Comparison of ENCODE assay signal across 9 mouse cellular contexts in genomic region chr16:93780660-93781479, GRCm38 (mm10). TPM values are rescaled to one million over a fixed set of nuclear protein-coding genes. Genes with fewer than 3 reads are reported as not detected.
DNase-seq lines count a peak whose midpoint lies in the region; ATAC-seq and TF ChIP-seq lines count a peak whose summit lies in the region.
"Had no signal": no experiment of that assay in that cellular context is flagged by ENCODE, and none has a peak within 500 bp of the region (broad histone marks: within the 10 kb centered on the region; RNA-seq: fewer than 3 reads in every experiment).

No protein-coding gene starts in this region.

- H3K36me3 ChIP-seq in midbrain, postnatal 0 days (ENCODE audit: insufficient read depth, low read length), result peaks cover 64% of the 10 kb centered on the region
- peaks cover 31% of the 10 kb centered on the region for H3K36me3 ChIP-seq in midbrain, embryonic 15.5 days (replicated peaks)
- H3K36me3 ChIP-seq in liver, embryonic 13.5 days, result peaks cover 23% of the 10 kb centered on the region
- no peaks in the 10 kb centered on the region for H3K36me3 ChIP-seq in splenic B cell, adult 2 months (ENCODE audit: control insufficient read depth, insufficient read depth, low read length, poor library complexity, severe bottlenecking)

- H3K4me3 ChIP-seq in midbrain, postnatal 0 days (ENCODE audit: low read depth, low read length), result no peak overlapping the region
- H3K4me3 ChIP-seq in midbrain, embryonic 15.5 days, result no peak overlapping the region
- H3K4me3 ChIP-seq in liver, embryonic 13.5 days (replicated peaks), result no peak overlapping the region
- H3K4me3 ChIP-seq: neural tube, embryonic 12.5 days had no signal

- DNase-seq in midbrain, postnatal 0 days (ENCODE audit: low spot score), result no peak
- peak; percentile 80 for DNase-seq in brain, adult 2 months (ENCODE audit: low read depth, low spot score)
- peak; percentile 39 for DNase-seq in liver, embryonic 13.5 days
- peak; percentile 56 for DNase-seq in splenic B cell, adult 2 months (ENCODE audit: low read depth, low spot score)
- DNase-seq in cerebellum, adult 18-20 months, result no peak
- no peak for DNase-seq in cerebellum, postnatal 25 days
- no peak for DNase-seq in gastrocnemius, postnatal 25 days

- no peaks in the 10 kb centered on the region for H3K9me3 ChIP-seq in midbrain, postnatal 0 days (ENCODE audit: low read length)
- no peaks in the 10 kb centered on the region for H3K9me3 ChIP-seq in midbrain, embryonic 15.5 days
- H3K9me3 ChIP-seq in liver, embryonic 13.5 days (replicated peaks), result peaks cover 6% of the 10 kb centered on the region

- H3K4me1 ChIP-seq in midbrain, postnatal 0 days (ENCODE audit: insufficient read depth, low read length), result no peaks in the 10 kb centered on the region
- H3K4me1 ChIP-seq in midbrain, embryonic 15.5 days, result no peaks in the 10 kb centered on the region
- peaks cover 28% of the 10 kb centered on the region for H3K4me1 ChIP-seq in liver, embryonic 13.5 days (replicated peaks)
- H3K4me1 ChIP-seq: neural tube, embryonic 12.5 days had no signal

- no peak overlapping the region for H3K27ac ChIP-seq in midbrain, postnatal 0 days (ENCODE audit: low read depth, low read length)
- no peak overlapping the region for H3K27ac ChIP-seq in midbrain, embryonic 15.5 days
- H3K27ac ChIP-seq in liver, embryonic 13.5 days, result no peak overlapping the region
- H3K27ac ChIP-seq: neural tube, embryonic 12.5 days had no signal

- WGBS in midbrain, postnatal 0 days, result 66% methylated on average over 14 of the region's 14 CpGs
- 68% methylated on average over 14 of the region's 14 CpGs for WGBS in midbrain, embryonic 15.5 days
- 35% methylated on average over 14 of the region's 14 CpGs for WGBS in liver, embryonic 13.5 days (ENCODE audit: insufficient replicate concordance)

- no peak overlapping the region for H3K9ac ChIP-seq in midbrain, postnatal 0 days (replicated peaks; ENCODE audit: low read length, poor library complexity, severe bottlenecking)
- H3K9ac ChIP-seq in midbrain, embryonic 15.5 days, result no peak overlapping the region
- no peak overlapping the region for H3K9ac ChIP-seq in liver, embryonic 13.5 days

- no peak for ATAC-seq in midbrain, postnatal 0 days (ENCODE audit: low FRiP score)
- no peak for ATAC-seq in midbrain, embryonic 15.5 days (replicated peaks)
- ATAC-seq in liver, embryonic 13.5 days (ENCODE audit: low read depth), result peak; percentile 72; the same call in 1 of the 2 replicates

- H3K4me2 ChIP-seq in midbrain, postnatal 0 days (ENCODE audit: low read depth, low read length, poor library complexity, severe bottlenecking), result no peak overlapping the region
- H3K4me2 ChIP-seq in midbrain, embryonic 15.5 days, result no peak overlapping the region
- H3K4me2 ChIP-seq in liver, embryonic 13.5 days, result peak overlapping the region; percentile 37; the same call in 1 of the 2 replicates
- H3K4me2 ChIP-seq: neural tube, embryonic 12.5 days had no signal

- H3K27me3 ChIP-seq in midbrain, postnatal 0 days (ENCODE audit: insufficient read depth, low read length), result no peaks in the 10 kb centered on the region
- H3K27me3 ChIP-seq in midbrain, embryonic 15.5 days (replicated peaks), result no peaks in the 10 kb centered on the region
- H3K27me3 ChIP-seq in liver, embryonic 13.5 days, result no peaks in the 10 kb centered on the region
- H3K27me3 ChIP-seq in splenic B cell, adult 2 months (ENCODE audit: control insufficient read depth, insufficient read depth, low read length, poor library complexity, severe bottlenecking), result no peaks in the 10 kb centered on the region
- H3K27me3 ChIP-seq: neural tube, embryonic 12.5 days had no signal

- peak; percentile 33; the same call in 1 of the 2 replicates for TF ChIP-seq CTCF in midbrain, postnatal 0 days (IDR thresholded peaks at IDR 0.05)

RNA-seq across cellular contexts. Expression of gene Morc3, which starts 51.1 kb away (rescaled TPM):
- total RNA-seq in midbrain, postnatal 0 days (2014; rRNA removed), result 24.4 and 50.2 TPM in 2 replicates
- polyA plus RNA-seq in midbrain, postnatal 0 days (2015; fragmentation: Nextera tagmentation; extraction: Ambion mirVana), result 21.7 and 31.8 TPM in 2 replicates
- polyA plus RNA-seq in midbrain, embryonic 15.5 days (2015; fragmentation: Nextera tagmentation; extraction: Ambion mirVana), result 32.8 and 34.1 TPM in 2 replicates
- polyA plus RNA-seq in liver, embryonic 13.5 days (2015; fragmentation: Nextera tagmentation; extraction: Ambion mirVana), result 19.1 and 22.3 TPM in 2 replicates
- 10 to 100 TPM; 11.4 to 13.9 TPM for total RNA-seq in gastrocnemius, postnatal 25 days (2021)

Comparison
In these comparisons a context has a peak if more than half of its experiments do, and no peak if none do; other contexts are left out.
1. DNase-seq: peak in brain, adult 2 months (single experiment), liver, embryonic 13.5 days (single experiment) and splenic B cell, adult 2 months (single experiment); none in midbrain, postnatal 0 days (single experiment), cerebellum, adult 18-20 months (0 of 2), cerebellum, postnatal 25 days (0 of 2) and gastrocnemius, postnatal 25 days (single experiment).